Mouse (Mus musculus) stomach, postnatal 0 days (tissue): ENCODE data around the gene Snx29. TPM values are rescaled to one million over a fixed set of nuclear protein-coding genes. Genes with fewer than 3 reads are reported as not detected.

ENCODE experiments used
- ATAC-seq: fragments of 200-750 bp; cut with Nextera tagmentation; 2 replicates; pipeline ENCODE4 v1.8.0; 2017; ENCODE audit not compliant: low FRiP score, low TSS enrichment
- DNase-seq: peaks from one replicate; pipeline ENCODE4 v3.0.0-alpha.2; 2016; ENCODE audit warnings: low spot score
- H3K27ac ChIP-seq: fragments of 300-500 bp; sonication (generic); replicated peaks from 2 replicates; pipeline ENCODE4 v1.5.1; 2014; ENCODE audit warnings: mild to moderate bottlenecking, control low read depth
- H3K27me3 ChIP-seq: fragments of 300-500 bp; sonication (generic); 2 replicates; pipeline ENCODE4 v1.6.1; 2014; ENCODE audit warnings: low read length; ENCODE audit not compliant: control insufficient read depth, insufficient read depth
- H3K36me3 ChIP-seq: fragments of 300-500 bp; sonication (generic); 2 replicates; pipeline ENCODE4 v1.6.1; 2014; ENCODE audit warnings: low read length, mixed read lengths; ENCODE audit not compliant: control insufficient read depth, insufficient read depth
- H3K4me1 ChIP-seq: fragments of 300-500 bp; sonication (generic); replicated peaks from 2 replicates; pipeline ENCODE4 v1.6.1; 2014; ENCODE audit warnings: antibody characterized with exemption; ENCODE audit not compliant: control insufficient read depth, insufficient read depth
- H3K4me2 ChIP-seq: fragments of 300-500 bp; sonication (generic); replicated peaks from 2 replicates; pipeline ENCODE4 v1.6.1; 2014; ENCODE audit warnings: low read depth, mild to moderate bottlenecking, control low read depth, moderate library complexity
- H3K4me3 ChIP-seq: fragments of 300-500 bp; sonication (generic); 2 replicates; pipeline ENCODE4 v1.5.1; 2014; ENCODE audit warnings: low read depth, low read length, control low read depth
- H3K9ac ChIP-seq: fragments of 300-500 bp; sonication (generic); 2 replicates; pipeline ENCODE4 v1.6.1; 2014; ENCODE audit warnings: mild to moderate bottlenecking, low read length, control low read depth, mixed read lengths
- H3K9me3 ChIP-seq: fragments of 300-500 bp; sonication (generic); 2 replicates; pipeline ENCODE4 v1.6.1; 2016; ENCODE audit warnings: low read length; ENCODE audit not compliant: control insufficient read depth
- CTCF ChIP-seq: IDR thresholded peaks from 2 replicates; pipeline ENCODE4 v1.5.1; 2016; ENCODE audit warnings: antibody characterized with exemption, low read depth, mild to moderate bottlenecking, moderate library complexity
- EP300 ChIP-seq: optimal IDR thresholded peaks from 2 replicates; pipeline ENCODE3; 2016; ENCODE audit warnings: antibody characterized with exemption
- WGBS: fragments of 180-500 bp; shearing (Covaris S2); extraction: QIAGEN DNeasy Blood & Tissue Kit; methylation state at CpG from one replicate; pipeline ENCODE4 v1.1.7; 2014; 5-methylcytosine and 5-hydroxymethylcytosine counted together
- polyA plus RNA-seq: library from polyadenylated mRNA; unstranded; fragments of >200 nt; fragmentation: Nextera tagmentation; extraction: Ambion mirVana; gene quantifications from 2 replicates; pipeline ENCODE4 v1.2.1, GENCODE M21; 2015

Snx29 gene
- polyA plus RNA-seq, 1 experiment from 2014 or later: 4.8 TPM

- Histone ChIP-seq H3K9me3 (no peaks in the 10 kb centered on the region), H3K36me3 (no peaks in the 10 kb centered on the region), H3K9ac (no peak overlapping the region), H3K27ac (no peak overlapping the region), H3K4me2 (no peak overlapping the region), H3K4me1 (no peaks in the 10 kb centered on the region), H3K27me3 (no peaks in the 10 kb centered on the region), H3K4me3 (no peak overlapping the region)
- 94% methylated on average over 2 of the region's 2 CpGs for WGBS
- DNase-seq (no peak), ATAC-seq (no peak)
- TF ChIP-seq CTCF (no peak), EP300 (no peak)
Measured at GRCm38 (mm10) chr16:11746036-11746435, 423.3 kb downstream of the Snx29 start.

- TF ChIP-seq EP300: no peak
- TF ChIP-seq CTCF: no peak
- Histone ChIP-seq H3K4me1 (no peaks in the 10 kb centered on the region), H3K4me2 (no peak overlapping the region), H3K9ac (no peak overlapping the region), H3K27me3 (no peaks in the 10 kb centered on the region), H3K27ac (no peak overlapping the region), H3K9me3 (no peaks in the 10 kb centered on the region), H3K4me3 (no peak overlapping the region), H3K36me3 (no peaks in the 10 kb centered on the region)
- no peak for DNase-seq
- ATAC-seq: no peak
- WGBS: 72% methylated on average over 5 of the region's 5 CpGs
Measured at GRCm38 (mm10) chr16:11747867-11748266, 425.2 kb downstream of the Snx29 start.

GRCm38 (mm10) chr16:11749111-11749510 is 426.4 kb downstream of the Snx29 start:
- Histone ChIP-seq H3K4me1 (no peaks in the 10 kb centered on the region), H3K27ac (no peak overlapping the region), H3K9ac (no peak overlapping the region), H3K27me3 (no peaks in the 10 kb centered on the region), H3K4me3 (no peak overlapping the region), H3K36me3 (no peaks in the 10 kb centered on the region), H3K4me2 (no peak overlapping the region), H3K9me3 (no peaks in the 10 kb centered on the region)
- no peak for DNase-seq
- TF ChIP-seq CTCF (no peak), EP300 (no peak)
- WGBS: 83% methylated on average over 3 of the region's 3 CpGs
- ATAC-seq: no peak

GRCm38 (mm10) chr16:11750605-11751004 is 427.9 kb downstream of the Snx29 start:
- H3K4me3 ChIP-seq: no peak overlapping the region
- no peak overlapping the region for H3K27ac ChIP-seq
- no peaks in the 10 kb centered on the region for H3K4me1 ChIP-seq
- H3K36me3 ChIP-seq: no peaks in the 10 kb centered on the region
- H3K9ac ChIP-seq: no peak overlapping the region
- no peaks in the 10 kb centered on the region for H3K9me3 ChIP-seq
- H3K4me2 ChIP-seq: no peak overlapping the region
- ATAC-seq (no peak), DNase-seq (no peak)
- no peaks in the 10 kb centered on the region for H3K27me3 ChIP-seq
- TF ChIP-seq CTCF (no peak), EP300 (no peak)

- Histone ChIP-seq H3K4me1 (no peaks in the 10 kb centered on the region), H3K36me3 (no peaks in the 10 kb centered on the region), H3K9ac (no peak overlapping the region), H3K4me2 (no peak overlapping the region), H3K27me3 (no peaks in the 10 kb centered on the region), H3K9me3 (no peaks in the 10 kb centered on the region), H3K27ac (no peak overlapping the region), H3K4me3 (no peak overlapping the region)
- no peak for TF ChIP-seq CTCF
- TF ChIP-seq EP300: no peak
- ATAC-seq (no peak), DNase-seq (no peak)
- WGBS: 83% methylated on average over 5 of the region's 5 CpGs
Measured at GRCm38 (mm10) chr16:11752557-11752956, 429.8 kb downstream of the Snx29 start.

GRCm38 (mm10) chr16:11753466-11753865 is 430.8 kb downstream of the Snx29 start:
- WGBS: 89% methylated on average over 2 of the region's 2 CpGs
- Histone ChIP-seq H3K9ac (no peak overlapping the region), H3K4me3 (no peak overlapping the region), H3K27me3 (no peaks in the 10 kb centered on the region), H3K36me3 (no peaks in the 10 kb centered on the region), H3K27ac (no peak overlapping the region), H3K4me1 (no peaks in the 10 kb centered on the region), H3K4me2 (no peak overlapping the region), H3K9me3 (no peaks in the 10 kb centered on the region)
- no peak for DNase-seq
- ATAC-seq: no peak
- no peak for TF ChIP-seq CTCF
